Mouse (Mus musculus) cerebellum, adult 11 months (tissue): ENCODE measurements around the gene Atf6.

Source experiments
- DNase-seq: peaks from one replicate; pipeline ENCODE4 v3.0.0; 2022

The Atf6 gene

DNA sequence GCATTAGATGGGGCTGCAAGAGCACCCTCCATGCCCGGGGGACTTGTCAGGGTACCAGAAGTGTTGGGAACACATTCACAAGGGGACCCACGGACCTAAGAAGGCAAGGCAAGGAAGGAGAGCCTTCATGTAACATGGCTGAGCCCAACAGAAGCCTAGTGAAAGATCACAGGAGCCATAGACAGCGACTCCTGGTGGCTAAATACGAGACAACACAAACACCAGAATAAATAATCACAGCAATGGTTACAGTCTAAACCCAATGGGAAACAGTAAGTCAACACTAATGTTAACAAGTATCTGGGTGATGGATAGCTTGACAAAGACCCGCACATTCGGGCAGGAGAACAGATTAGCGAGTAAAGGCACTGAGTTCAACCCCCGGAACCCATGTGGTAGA, 23.2 kb downstream of the Atf6 start:
- DNase-seq, result no peak

DNA sequence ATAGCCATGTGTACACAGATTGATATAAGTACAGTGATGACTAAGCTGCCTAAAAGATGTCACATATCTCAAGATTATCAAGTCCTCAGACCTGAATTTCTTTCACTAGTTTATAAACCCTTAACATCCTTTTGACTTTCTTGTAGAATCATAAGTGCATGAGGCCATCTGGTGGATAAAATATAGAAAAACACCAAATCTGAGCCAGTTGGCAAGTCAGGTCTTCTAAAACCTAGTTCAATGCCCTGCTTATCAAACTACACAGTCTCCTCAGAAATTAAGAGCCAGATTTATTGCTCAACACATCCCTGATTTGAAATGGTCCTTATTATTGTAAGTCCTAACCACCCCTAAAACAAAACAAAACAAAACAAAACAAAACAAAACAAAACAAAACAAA, 27.9 kb downstream of the Atf6 start:
- no peak for DNase-seq

DNA sequence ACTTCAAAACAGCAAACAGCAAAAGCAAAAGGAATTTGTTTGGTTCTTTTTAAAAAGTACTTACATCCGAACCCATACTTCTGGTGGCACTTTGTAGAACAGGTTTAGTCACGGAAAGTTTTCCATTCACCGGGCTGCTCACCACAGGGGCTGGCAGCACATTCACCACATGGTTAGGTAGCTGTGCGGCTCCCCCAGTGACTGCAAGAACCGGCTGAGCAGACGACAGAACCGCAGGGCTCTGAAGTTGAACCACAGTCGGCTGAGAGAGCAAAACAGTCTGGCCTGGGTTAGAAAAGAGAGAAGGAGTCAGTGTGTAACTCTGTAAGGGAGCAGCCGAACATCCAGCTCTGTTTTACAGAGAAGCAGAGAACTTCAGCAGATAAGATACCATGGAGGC, 32.8 kb downstream of the Atf6 start:
- peak; percentile 8 for DNase-seq

DNA sequence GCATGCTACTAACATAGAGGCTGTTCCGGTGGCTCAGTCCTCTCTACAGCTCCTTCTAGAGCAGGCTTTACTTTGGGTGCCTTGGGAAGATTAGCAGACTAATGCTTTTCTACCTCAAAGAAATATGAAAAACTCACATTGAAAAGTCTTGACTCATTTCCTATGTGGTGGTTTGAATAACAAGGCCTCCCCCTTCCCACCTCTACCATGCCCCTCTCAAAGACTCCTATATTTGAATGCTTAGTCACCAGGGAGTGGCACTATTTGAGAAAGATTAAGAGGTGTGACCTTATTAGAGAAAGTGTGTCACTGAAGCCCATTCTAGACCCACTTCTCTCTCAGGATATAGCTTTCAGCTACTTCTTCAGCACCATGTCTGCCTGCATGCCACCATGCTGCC, 37.8 kb downstream of the Atf6 start:
- DNase-seq, result no peak

DNA sequence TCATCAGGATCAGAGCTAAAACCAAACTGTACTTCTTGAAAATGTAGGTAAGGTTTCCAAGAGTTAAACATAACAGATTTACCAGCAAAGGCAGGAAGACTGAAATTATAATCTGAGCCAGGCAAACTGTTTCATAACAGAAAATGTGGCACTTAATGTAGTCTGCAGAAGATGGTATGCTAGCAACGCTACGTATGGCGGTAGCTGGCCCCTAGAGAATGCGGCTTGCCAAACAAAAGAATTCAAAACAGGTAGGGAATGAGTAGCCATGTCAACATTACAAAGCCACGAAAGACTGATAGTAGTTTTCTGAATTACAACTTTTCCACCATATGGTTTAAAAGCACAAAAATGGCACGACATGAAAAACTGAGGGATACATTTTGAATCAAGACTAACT, 38.2 kb downstream of the Atf6 start:
- no peak for DNase-seq

DNA sequence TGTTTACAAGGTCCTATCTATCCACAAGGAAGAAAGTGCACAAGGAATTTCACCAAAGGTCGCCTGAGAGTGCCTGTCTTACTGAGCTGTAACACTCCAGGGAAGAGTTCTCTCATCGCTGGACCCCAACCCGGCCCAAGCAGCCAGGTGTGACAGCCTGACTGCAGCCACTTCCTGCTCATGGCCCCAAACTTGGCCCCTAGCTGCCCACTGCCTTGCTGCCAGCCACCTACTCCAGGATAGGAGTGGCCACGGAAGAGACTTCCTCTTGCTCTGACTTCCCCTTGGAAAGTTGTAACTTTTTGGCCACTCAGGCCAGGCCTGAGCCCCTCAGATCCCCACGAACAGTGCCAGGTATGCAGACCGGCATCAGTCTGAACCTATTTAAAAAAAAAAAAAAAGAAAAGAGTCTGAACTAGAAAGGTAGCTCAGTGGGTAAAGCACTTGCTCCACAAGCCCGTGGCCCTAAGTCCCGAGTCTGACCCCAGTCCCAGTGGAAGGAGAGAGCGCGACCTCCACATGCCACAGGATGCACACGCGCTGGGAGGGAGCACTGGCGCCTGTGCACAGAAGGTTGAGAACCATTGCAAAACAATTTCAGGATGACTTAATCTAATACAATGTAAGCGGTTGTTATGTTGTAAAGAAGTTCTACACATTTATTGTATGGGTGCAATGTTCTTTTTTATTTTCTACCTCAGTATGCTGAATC, 47.3 kb downstream of the Atf6 start:
- DNase-seq, result no peak

DNA sequence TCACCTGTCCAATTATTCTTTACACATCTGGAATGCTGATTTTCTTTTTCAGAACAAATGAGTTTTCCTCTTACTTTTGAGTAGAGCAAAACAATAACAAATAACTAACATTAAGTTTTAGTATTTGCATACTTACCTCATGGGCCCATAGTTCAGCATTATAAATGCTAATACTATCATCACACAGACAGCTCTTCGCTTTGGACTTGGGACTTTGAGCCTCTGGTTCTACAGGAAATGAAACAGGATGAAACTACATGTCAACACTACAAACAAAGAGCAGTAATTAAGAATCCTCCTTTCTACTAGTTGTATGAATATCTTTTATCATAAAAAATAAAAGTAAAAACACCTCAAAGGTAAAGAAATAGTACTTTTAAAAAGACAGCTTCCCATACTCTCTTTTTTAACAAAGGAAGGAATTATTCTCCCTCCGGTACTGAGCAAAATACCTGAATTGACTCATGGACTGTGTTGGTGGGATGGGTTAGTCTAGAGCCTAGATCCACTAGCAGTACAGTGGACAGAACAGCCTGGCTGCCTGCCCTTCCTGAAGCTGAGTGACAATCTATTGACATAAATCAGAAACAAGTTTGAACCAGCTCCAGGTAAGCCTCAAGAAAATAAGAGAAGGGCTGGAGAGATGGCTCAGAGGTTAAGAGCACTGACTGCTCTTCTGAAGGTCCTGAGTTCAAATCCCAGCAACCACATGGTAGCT, 52.1 kb downstream of the Atf6 start:
- DNase-seq, result no peak

DNA sequence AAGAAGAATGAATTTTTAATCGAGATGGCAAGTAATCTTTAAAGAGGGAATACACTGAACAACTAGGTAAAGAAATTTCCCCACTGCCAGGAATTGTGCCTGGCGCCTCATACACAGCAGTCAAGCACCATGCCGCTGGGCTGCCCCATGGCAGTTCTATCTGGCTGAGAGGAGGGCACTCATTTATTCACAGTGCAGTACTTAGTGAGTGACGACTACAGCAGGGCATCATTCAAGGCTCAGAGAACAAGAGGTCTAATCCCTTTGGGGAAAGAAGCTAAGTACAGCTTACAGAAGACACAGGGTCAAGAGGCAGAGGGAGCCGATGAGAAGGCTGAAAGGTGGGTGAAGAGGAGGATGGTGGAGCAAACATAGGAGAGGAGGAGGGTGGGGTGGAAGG, 54.7 kb downstream of the Atf6 start:
- DNase-seq, result no peak

DNA sequence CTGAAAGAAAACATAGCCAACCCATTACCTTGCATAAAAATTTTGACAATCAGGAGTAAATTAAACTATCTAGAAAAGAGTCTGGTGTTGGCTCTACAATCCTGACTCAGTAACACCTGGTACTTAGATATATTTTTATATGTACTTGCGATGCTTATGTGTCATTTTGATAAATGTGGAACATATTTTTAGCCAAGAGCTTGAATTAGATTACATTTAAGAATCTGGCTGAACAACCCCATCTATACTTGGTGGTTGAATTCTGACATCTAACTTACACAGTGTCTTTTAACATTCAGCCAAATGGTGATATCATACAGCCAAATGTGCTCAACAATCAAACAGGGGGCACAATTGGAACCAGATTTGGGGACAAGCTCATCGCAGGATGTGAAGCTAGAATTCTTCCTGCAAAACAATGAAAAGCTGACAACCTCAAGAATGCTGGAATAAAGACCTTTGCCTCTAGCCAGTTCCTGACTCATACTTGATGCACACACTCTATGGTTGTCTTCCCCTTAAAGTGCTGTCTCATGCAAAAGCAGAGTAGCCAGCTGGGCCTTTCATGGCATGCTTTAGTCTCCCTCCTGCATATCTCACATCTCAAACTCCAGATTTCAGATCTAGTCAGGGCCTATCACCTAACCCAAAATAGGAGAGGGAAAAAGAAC, 59.8 kb downstream of the Atf6 start:
- no peak for DNase-seq

DNA sequence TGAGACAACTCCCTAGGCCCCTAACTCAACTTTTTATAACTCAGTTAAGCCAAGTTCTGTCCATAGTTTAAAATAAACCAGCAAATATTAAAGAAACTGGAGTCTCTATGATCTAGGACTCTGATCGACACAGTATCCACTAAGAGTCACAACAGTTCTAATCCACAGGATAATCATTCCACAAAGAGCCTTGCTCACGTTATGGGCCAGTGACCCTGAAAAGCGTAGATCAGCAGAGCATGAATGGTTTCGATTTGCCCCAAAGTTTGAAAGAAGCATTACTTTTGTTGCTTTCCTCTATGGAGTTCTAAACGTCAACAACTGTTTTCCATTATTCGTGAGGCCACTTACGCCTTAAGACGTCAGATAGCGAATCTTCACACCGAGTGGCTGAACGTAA, 62.9 kb downstream of the Atf6 start:
- DNase-seq, result no peak

DNA sequence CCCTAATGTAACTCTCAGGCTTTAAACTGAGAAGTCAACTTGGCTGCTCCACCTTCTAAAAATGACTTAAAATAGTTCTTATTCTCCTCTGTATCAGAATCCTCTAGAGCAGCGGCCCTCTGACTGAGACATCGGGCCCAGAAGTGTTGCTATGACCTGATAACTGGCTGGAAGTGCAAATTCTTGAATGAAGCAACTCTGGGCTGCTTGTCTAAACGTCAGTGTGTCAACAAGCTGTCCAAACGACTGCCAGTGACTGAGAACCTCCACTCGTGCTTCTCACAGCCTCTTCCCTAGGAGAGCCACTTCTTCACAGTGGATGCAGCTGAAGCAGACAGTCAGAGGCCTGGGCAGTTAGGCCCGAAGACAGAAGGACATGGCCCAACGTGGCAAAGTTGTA, 64.9 kb downstream of the Atf6 start:
- no peak for DNase-seq

DNA sequence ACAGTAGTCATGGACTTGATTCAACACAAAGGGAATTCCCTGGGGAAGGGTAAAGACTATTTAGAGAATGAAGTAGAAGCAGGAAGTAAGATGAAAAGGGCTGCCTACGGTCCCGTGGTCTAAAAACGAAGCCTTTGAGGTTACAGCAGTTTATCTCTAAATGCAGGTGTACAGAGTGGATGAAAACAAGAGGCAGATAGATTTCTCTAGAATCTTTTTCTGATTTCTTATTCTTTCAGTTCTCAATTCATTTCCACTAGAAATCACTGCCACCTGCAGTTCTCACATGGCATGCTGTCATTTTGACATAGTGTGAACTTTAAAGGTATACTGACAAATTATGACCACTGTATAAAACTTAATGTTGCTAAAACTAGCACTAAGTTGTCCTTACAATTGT, 66.9 kb downstream of the Atf6 start:
- DNase-seq, result no peak

DNA sequence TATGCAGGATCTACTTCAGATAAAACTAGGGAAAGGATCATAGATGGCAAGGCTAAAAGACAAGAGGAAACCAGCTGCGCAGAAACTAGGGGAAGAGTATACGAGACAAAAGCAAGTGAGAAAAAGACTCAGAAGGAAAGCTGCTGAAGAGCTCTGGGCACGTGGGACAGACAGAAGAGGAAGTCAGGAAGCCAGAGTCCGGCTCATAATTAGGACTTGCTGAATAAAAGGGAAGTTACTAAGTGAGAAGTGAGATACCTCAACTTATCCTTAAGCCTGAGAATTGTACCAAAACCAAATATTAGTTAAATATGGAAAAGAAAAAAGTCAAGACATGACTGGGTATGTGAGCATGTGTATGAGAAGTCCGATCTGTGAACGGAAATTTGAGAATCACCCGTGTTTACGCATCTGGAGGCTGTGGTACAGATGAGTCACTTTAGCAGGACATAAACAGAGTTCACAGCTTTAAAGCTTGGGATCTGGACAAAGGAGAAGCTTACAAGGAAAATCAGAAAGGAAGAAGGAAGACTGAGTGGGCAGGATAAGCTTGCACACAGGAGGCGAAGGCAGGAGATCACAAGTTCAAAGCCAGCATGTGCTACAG, 71.7 kb downstream of the Atf6 start:
- DNase-seq, result no peak

DNA sequence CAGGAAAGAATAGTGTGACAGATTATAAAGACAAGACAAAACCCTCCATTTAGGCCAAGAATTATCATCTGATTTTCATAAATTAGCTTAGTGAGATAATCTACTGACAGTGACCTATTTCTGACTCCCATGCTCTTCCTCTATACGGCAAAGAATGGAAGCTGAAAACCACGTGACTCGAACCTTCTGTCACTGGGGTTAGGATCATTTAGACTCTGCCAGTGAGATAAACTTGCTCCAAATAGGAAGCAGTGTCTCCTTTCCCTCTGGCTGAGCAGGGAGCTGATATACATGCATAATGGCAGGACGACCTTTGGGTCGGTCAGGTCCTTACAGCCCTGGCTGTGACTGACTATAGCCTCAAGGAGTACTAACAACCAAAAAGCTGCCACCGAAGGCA, 76.0 kb downstream of the Atf6 start:
- DNase-seq, result no peak

DNA sequence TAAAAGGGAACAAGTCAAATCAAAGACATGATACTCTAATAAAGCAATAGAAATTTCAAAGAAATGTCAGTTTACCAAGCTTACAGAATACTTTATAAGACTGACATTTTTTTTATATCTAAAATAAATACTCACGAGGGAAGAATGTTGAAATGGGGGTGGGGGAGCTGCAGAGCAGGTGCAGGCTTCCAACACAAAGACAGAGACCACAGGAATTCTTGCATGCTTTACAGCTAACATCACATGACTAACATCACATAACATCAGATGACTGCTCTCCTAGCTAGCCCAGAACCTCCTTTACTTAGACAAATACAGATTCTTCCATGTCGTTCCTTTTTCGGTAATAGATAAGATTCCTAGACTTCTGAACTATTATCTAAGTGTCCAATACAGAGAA, 76.6 kb downstream of the Atf6 start:
- DNase-seq, result no peak

DNA sequence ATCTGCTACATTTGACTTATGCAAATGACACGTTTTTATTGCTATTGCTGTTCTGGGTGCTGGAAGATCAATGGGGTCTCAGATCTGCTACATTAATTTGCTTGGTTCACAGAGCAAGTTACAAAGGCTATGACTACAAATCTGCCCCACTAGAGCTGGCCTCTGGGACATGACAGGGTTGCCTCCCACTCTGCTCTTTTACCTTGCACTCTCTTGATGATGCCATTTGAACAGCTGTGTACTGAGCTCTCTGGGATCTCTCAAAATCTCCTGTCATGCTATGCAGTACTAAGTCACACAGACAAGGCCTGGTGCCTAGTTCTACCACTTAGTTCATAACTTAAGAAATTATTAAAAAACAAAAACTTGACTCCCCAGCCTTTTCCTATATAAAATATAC, 79.9 kb downstream of the Atf6 start:
- no peak for DNase-seq

DNA sequence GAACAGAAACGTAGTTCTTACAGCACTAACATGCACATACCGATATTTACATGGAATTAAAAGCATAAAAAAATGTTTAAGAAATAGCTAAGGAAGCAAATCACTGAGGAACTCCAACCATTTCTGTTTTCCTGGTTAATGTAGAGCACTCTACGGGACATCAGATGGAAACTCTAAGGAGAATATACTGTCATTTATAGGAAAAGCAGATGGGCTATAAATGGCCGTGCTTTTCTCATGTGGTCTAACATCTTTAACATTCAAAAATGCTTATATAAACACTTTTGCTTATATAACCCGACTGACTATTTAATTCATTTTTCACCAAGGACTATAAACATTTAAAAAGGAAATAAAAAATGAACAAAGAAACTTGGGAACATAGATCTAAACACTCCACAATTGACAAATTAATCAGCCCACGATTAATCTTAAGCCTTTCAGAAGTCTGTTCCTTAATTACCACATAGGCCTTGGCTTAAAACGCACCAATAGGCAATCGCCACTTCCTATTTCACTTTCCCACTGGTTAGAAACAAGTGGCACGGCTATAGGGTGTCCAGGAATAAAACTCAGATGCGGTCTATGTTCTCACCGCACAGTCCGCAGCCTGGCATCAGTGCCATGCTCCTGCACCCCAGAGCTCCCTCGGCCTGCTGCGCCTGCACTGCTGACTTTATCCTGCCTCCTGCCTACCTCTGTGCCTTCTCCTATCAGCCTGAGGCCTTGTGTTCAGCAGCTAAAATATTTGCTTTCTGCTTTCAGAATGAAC, 80.8 kb downstream of the Atf6 start:
- DNase-seq, result no peak

DNA sequence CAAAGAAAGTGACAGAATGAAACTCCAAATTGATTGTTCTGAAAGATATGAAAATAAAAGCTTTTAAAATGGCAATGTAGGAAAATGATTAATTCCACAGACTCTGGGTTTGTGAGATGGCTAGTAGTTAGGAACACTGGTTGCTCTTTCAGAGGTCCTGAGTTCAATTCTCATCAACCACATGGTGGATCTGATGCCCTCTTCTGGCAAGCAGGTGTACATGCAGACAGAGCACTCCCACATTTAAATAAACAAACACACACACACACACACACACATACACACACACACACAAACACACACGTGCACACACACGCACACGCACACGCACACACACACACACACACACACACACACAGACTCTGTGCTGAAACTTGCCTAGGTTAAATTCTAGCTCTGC, 89.9 kb downstream of the Atf6 start:
- DNase-seq, result no peak

DNA sequence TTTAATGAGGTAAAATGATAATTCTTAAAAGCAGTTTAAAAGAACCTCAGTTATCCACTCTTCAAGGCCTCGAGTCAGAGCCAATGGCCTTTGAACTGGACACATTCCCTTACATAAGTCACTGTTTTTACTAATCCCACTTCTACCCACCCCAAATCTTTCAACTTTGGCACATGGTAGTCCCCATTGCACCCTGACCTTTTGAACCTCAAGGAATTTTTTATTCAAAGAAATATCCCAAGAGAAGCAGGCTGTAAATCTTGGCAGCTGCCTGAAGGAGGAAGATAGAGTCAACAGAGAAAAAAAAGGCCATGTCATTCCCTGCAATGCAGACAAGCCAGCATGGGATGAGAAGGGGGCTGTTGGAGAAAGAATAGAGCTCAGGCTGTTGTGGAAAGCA, 93.1 kb downstream of the Atf6 start:
- no peak for DNase-seq

DNA sequence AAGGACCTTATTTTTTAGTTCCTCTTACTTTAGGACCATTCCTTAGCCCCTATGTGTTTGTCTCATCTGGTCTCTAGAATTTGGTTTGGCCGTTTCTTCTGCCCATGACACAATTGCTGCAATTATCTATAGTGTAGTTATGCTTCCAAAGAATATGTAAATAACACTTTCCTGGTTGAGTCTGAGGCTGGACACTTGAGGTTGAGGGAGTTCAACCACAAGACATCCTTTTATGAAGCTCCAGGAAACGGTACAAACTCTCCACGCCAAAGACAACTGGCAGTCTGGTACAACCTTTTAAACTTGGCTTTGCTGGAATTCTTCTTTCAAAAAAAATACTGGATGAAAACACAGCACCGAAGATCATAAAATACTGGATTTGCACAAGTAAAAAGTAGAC, 94.1 kb downstream of the Atf6 start:
- no peak for DNase-seq

DNA sequence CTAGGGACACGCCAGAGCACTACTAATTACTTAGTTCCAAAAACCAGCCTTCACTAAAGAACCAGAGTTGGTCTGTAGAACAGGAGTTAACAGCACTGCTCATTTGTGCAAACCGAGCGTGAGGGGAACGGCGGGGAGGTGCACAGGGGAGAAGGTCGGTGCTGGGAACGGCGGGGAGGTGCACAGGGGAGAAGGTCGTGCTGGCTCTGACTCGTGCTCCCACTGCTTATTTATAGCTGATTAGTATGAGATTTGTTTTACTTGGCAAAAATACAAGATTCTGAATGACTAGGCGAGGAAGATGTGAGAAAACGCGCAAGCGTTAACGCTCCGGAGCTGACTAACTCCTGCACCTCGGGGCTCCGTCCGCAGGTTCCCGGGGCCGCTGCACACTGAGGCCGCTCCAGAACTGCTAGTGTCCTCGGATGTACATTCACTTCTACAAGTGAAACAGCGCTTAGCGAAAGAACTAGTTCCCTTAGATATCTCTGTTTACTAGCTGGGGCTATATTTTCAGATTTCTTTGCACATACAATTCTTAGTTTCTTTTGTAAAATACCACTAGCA, 96.1 kb downstream of the Atf6 start:
- no peak for DNase-seq

DNA sequence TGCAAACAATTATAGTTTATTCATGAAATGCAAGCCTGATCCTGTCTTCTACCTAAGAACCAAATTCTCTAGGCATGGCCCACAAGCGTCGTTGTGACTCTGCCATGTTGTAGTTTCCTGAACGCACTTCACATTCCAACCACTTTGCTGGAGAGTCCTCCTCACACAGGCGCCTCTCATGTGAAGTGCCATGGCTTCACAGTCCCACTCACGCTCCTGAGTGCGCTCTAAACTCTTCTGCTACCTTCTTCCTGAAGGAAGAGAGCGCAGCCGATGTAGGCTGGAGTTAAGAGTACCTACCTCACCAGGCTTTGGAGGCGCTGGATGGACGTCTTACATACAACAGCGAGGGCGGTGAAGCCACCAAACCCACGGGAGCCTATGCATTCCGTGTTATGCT, 96.9 kb downstream of the Atf6 start:
- DNase-seq, result no peak

DNA sequence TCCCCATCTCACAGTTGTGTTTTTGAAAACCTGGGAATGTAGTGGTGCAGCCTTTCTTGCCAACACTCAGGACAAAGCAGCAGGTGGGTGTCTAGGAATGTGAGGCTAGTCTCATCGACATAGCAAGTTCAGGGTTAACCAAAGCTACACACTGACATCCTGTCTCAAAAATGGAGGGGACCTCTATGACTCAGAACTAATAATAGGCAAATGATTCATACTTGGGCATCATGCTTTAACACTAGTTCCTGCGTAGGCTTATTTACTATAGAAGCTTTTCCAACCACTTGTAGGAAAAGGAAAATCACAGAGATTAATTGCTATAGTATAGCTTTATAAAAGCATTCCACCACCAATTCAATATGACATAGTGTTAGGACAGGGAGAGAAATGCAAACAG, 100.6 kb downstream of the Atf6 start:
- DNase-seq, result no peak
